Mouse (Mus musculus) hindbrain, embryonic 15.5 days (tissue): ENCODE measurements at regions not wholly inside any gene's neighbourhood (a gene's known extent, or its start where the extent isn't known, plus 50 kb on each side); places are given as distances from the start of the nearest gene placed in this dataset.

Experiments used
- ATAC-seq: fragments of 200-750 bp; cut with Nextera tagmentation; 2 replicates; pipeline ENCODE4 v1.8.0; 2017; ENCODE audit warnings: low read depth, moderate number of reproducible peaks, moderate TSS enrichment; ENCODE audit not compliant: low FRiP score
- H3K27ac ChIP-seq: fragments of 300-500 bp; sonication (generic); replicated peaks from 2 replicates; pipeline ENCODE4 v1.5.1; 2015; ENCODE audit warnings: mild to moderate bottlenecking, inconsistent platforms
- H3K27me3 ChIP-seq: fragments of 300-500 bp; sonication (generic); 2 replicates; pipeline ENCODE4 v1.6.1; 2015; ENCODE audit warnings: control low read depth, inconsistent platforms
- H3K36me3 ChIP-seq: fragments of 300-500 bp; sonication (generic); 2 replicates; pipeline ENCODE4 v1.6.1; 2015; ENCODE audit warnings: control low read depth, inconsistent platforms
- H3K4me1 ChIP-seq: fragments of 300-500 bp; sonication (generic); replicated peaks from 2 replicates; pipeline ENCODE4 v1.6.1; 2015; ENCODE audit warnings: control low read depth, inconsistent platforms
- H3K4me2 ChIP-seq: fragments of 300-500 bp; sonication (generic); 2 replicates; pipeline ENCODE4 v1.6.1; 2015; ENCODE audit warnings: moderate library complexity, mild to moderate bottlenecking, inconsistent platforms
- H3K4me3 ChIP-seq: fragments of 300-500 bp; sonication (generic); 2 replicates; pipeline ENCODE4 v1.5.1; 2015; ENCODE audit warnings: mild to moderate bottlenecking, inconsistent platforms
- H3K9ac ChIP-seq: fragments of 300-500 bp; sonication (generic); 2 replicates; pipeline ENCODE4 v1.6.1; 2015; ENCODE audit warnings: inconsistent platforms
- H3K9me3 ChIP-seq: fragments of 300-500 bp; sonication (generic); 2 replicates; pipeline ENCODE4 v1.6.1; 2016; ENCODE audit warnings: control low read depth, inconsistent platforms
- WGBS: fragments of 180-500 bp; shearing (Covaris S2); methylation state at CpG from one replicate; pipeline ENCODE4 v1.1.7; 2015; 5-methylcytosine and 5-hydroxymethylcytosine counted together

- 64% methylated on average over 3 of the region's 3 CpGs for WGBS
- Histone ChIP-seq H3K4me2 (no peak overlapping the region), H3K9me3 (no peaks in the 10 kb centered on the region), H3K9ac (no peak overlapping the region), H3K4me1 (no peaks in the 10 kb centered on the region), H3K27me3 (no peaks in the 10 kb centered on the region), H3K36me3 (no peaks in the 10 kb centered on the region), H3K27ac (no peak overlapping the region), H3K4me3 (no peak overlapping the region)
- ATAC-seq, result no peak
Observed at GRCm38 (mm10) chr12:32504196-32504595, 125.7 kb downstream of the Ccdc71l start.

- Histone ChIP-seq H3K27ac (no peak overlapping the region), H3K9me3 (no peaks in the 10 kb centered on the region), H3K4me1 (no peaks in the 10 kb centered on the region), H3K4me2 (no peak overlapping the region), H3K36me3 (no peaks in the 10 kb centered on the region), H3K9ac (no peak overlapping the region), H3K4me3 (no peak overlapping the region), H3K27me3 (no peaks in the 10 kb centered on the region)
- WGBS, result 81% methylated on average over 1 of the region's 1 CpGs
- ATAC-seq, result no peak
Observed at GRCm38 (mm10) chr12:32508671-32509070, 130.2 kb downstream of the Ccdc71l start.

- ATAC-seq, result no peak
- Histone ChIP-seq H3K9me3 (no peaks in the 10 kb centered on the region), H3K9ac (no peak overlapping the region), H3K4me3 (no peak overlapping the region), H3K27me3 (no peaks in the 10 kb centered on the region), H3K36me3 (no peaks in the 10 kb centered on the region), H3K4me1 (no peaks in the 10 kb centered on the region), H3K27ac (no peak overlapping the region), H3K4me2 (no peak overlapping the region)
- 74% methylated on average over 1 of the region's 1 CpGs for whole genome bisulfite sequencing
Observed at GRCm38 (mm10) chr12:32525586-32525985, 147.1 kb downstream of the Ccdc71l start.

- ATAC-seq, result no peak
- no peak overlapping the region for H3K4me3 ChIP-seq
- no peak overlapping the region for H3K9ac ChIP-seq
- no peak overlapping the region for H3K27ac ChIP-seq
- H3K4me1 ChIP-seq, result no peaks in the 10 kb centered on the region
- H3K4me2 ChIP-seq, result no peak overlapping the region
- 81% methylated on average over 3 of the region's 3 CpGs for WGBS
- H3K27me3 ChIP-seq, result no peaks in the 10 kb centered on the region
- no peaks in the 10 kb centered on the region for H3K36me3 ChIP-seq
- no peaks in the 10 kb centered on the region for H3K9me3 ChIP-seq
Observed at GRCm38 (mm10) chr12:32531216-32531615, 152.7 kb downstream of the Ccdc71l start.

- Histone ChIP-seq H3K4me1 (no peaks in the 10 kb centered on the region), H3K36me3 (no peaks in the 10 kb centered on the region), H3K4me2 (no peak overlapping the region), H3K27ac (no peak overlapping the region), H3K4me3 (no peak overlapping the region), H3K9ac (no peak overlapping the region), H3K9me3 (no peaks in the 10 kb centered on the region), H3K27me3 (no peaks in the 10 kb centered on the region)
- ATAC-seq, result no peak
Observed at GRCm38 (mm10) chr12:32533641-32534040, 155.1 kb downstream of the Ccdc71l start.

GRCm38 (mm10) chr12:32545466-32545865, 167.0 kb downstream of the Ccdc71l start:
- no peak for ATAC-seq
- H3K36me3 ChIP-seq, result no peaks in the 10 kb centered on the region
- no peaks in the 10 kb centered on the region for H3K4me1 ChIP-seq
- 95% methylated on average over 1 of the region's 1 CpGs for WGBS
- no peak overlapping the region for H3K9ac ChIP-seq
- no peak overlapping the region for H3K4me2 ChIP-seq
- no peak overlapping the region for H3K27ac ChIP-seq
- no peaks in the 10 kb centered on the region for H3K27me3 ChIP-seq
- H3K4me3 ChIP-seq, result no peak overlapping the region
- peaks cover 4% of the 10 kb centered on the region; the same call in 1 of the 2 replicates for H3K9me3 ChIP-seq

- H3K36me3 ChIP-seq, result no peaks in the 10 kb centered on the region
- no peaks in the 10 kb centered on the region for H3K27me3 ChIP-seq
- peaks cover 4% of the 10 kb centered on the region; the same call in 1 of the 2 replicates for H3K9me3 ChIP-seq
- no peak overlapping the region for H3K9ac ChIP-seq
- no peak overlapping the region for H3K27ac ChIP-seq
- no peak overlapping the region for H3K4me2 ChIP-seq
- ATAC-seq, result no peak
- no peaks in the 10 kb centered on the region for H3K4me1 ChIP-seq
- no peak overlapping the region for H3K4me3 ChIP-seq
Observed at GRCm38 (mm10) chr12:32546356-32546755, 167.9 kb downstream of the Ccdc71l start.

GRCm38 (mm10) chr12:32553793-32554192, 175.3 kb downstream of the Ccdc71l start:
- Histone ChIP-seq H3K4me3 (no peak overlapping the region), H3K9me3 (no peaks in the 10 kb centered on the region), H3K4me2 (no peak overlapping the region), H3K36me3 (no peaks in the 10 kb centered on the region), H3K9ac (no peak overlapping the region), H3K27ac (no peak overlapping the region), H3K27me3 (no peaks in the 10 kb centered on the region), H3K4me1 (no peaks in the 10 kb centered on the region)
- no peak for ATAC-seq
- WGBS, result 83% methylated on average over 5 of the region's 5 CpGs

- H3K36me3 ChIP-seq, result no peaks in the 10 kb centered on the region
- H3K27ac ChIP-seq, result no peak overlapping the region
- 68% methylated on average over 3 of the region's 3 CpGs for WGBS
- H3K9ac ChIP-seq, result no peak overlapping the region
- no peak overlapping the region for H3K4me2 ChIP-seq
- H3K4me3 ChIP-seq, result no peak overlapping the region
- no peak for ATAC-seq
- no peaks in the 10 kb centered on the region for H3K4me1 ChIP-seq
- H3K27me3 ChIP-seq, result no peaks in the 10 kb centered on the region
- H3K9me3 ChIP-seq, result no peaks in the 10 kb centered on the region
Observed at GRCm38 (mm10) chr12:32567777-32568176, 189.3 kb downstream of the Ccdc71l start.

- no peaks in the 10 kb centered on the region for H3K4me1 ChIP-seq
- no peaks in the 10 kb centered on the region for H3K36me3 ChIP-seq
- no peak for ATAC-seq
- no peaks in the 10 kb centered on the region for H3K27me3 ChIP-seq
- H3K27ac ChIP-seq, result no peak overlapping the region
- no peak overlapping the region for H3K9ac ChIP-seq
- no peak overlapping the region for H3K4me2 ChIP-seq
- 59% methylated on average over 6 of the region's 6 CpGs for WGBS
- H3K4me3 ChIP-seq, result no peak overlapping the region
- H3K9me3 ChIP-seq, result no peaks in the 10 kb centered on the region
Observed at GRCm38 (mm10) chr12:32581304-32581703, 202.8 kb downstream of the Ccdc71l start.

- no peaks in the 10 kb centered on the region for H3K36me3 ChIP-seq
- 74% methylated on average over 10 of the region's 10 CpGs for WGBS
- no peak overlapping the region for H3K4me3 ChIP-seq
- no peaks in the 10 kb centered on the region for H3K9me3 ChIP-seq
- no peak overlapping the region for H3K4me2 ChIP-seq
- no peak for ATAC-seq
- no peak overlapping the region for H3K9ac ChIP-seq
- no peaks in the 10 kb centered on the region for H3K27me3 ChIP-seq
- H3K4me1 ChIP-seq, result no peaks in the 10 kb centered on the region
- H3K27ac ChIP-seq, result no peak overlapping the region
Observed at GRCm38 (mm10) chr12:32602131-32602815, 217.1 kb upstream of the Nampt start.

- Histone ChIP-seq H3K36me3 (no peaks in the 10 kb centered on the region), H3K4me3 (no peak overlapping the region), H3K9ac (no peak overlapping the region), H3K27me3 (no peaks in the 10 kb centered on the region), H3K9me3 (no peaks in the 10 kb centered on the region), H3K4me1 (no peaks in the 10 kb centered on the region), H3K4me2 (no peak overlapping the region), H3K27ac (no peak overlapping the region)
- ATAC-seq, result no peak
Observed at GRCm38 (mm10) chr12:32605353-32605752, 214.0 kb upstream of the Nampt start.

- Histone ChIP-seq H3K4me3 (no peak overlapping the region), H3K4me2 (no peak overlapping the region), H3K4me1 (no peaks in the 10 kb centered on the region), H3K27me3 (no peaks in the 10 kb centered on the region), H3K27ac (no peak overlapping the region), H3K9ac (no peak overlapping the region), H3K36me3 (no peaks in the 10 kb centered on the region), H3K9me3 (peaks cover 3% of the 10 kb centered on the region; the same call in 1 of the 2 replicates)
- ATAC-seq, result no peak
- 80% methylated on average over 3 of the region's 3 CpGs for WGBS
Observed at GRCm38 (mm10) chr12:32615000-32615399, 204.3 kb upstream of the Nampt start.
